Mouse (Mus musculus): Measurements from ENCODE around the gene Armh3.

Gene Armh3

GRCm38 (mm10) chr19:45997785-45998693, at the start of gene Armh3:
Gene Armh3 (minus strand): TSS chr19:45998488.
- DNase-seq (ENCODE audit: low read depth, low spot score) = peak; percentile 93

GRCm38 (mm10) chr19:46047426-46047825, 49.1 kb upstream of the Armh3 start:
- DNase-seq (ENCODE audit: low read depth, low spot score) = no peak

DNA sequence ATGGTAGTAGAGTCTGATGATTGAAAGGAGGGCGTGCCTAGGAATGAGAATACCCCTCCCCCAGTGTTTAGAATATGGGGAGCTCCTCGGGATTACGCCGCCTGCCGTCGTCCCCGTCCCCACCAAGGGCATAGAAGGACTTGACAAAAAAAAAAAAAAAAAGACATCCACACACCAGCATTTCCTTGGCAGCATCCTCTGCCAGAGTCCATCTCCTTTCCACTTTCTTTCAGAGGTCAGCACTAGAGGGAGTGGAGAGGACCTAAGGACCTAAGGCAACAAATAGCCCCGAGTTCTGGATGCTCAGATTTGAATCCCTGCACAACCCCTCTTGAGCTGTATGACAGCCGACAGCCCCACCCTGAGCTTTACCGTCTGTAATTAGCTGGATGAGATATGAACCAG, 48.3 kb upstream of the Armh3 start:
- no peak for DNase-seq (ENCODE audit: low read depth, low spot score)

DNA sequence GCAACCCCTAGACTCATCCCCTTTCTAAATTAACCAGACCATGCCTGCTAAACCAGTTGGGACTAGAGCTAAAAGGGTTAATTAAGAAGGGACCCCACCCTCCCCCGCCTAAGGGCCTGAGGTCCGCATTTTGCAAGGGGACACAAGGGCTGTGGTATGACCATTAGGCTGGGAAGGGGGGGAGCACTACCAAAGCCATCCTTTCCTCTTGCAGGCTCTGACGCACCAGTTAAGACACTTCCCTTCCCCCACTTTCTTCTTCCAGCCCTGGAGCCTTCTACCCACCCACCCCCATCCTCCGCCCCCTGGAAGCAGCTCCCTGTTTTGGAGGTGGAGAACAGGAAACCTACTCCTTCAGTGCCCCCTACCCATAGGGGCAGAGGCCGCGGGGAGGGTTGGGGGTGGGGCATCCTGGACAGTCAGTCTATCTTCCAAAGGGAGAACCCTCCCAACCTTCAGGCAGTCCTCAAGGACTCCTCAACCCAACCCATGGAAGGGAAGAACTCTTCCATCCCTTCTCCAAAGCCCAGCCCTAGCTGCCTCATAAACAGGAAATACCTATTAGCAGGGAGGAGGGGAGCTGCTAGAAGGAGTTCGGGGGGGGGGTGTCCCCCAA, 47.5 kb upstream of the Armh3 start:
- peak; percentile 51 for DNase-seq (ENCODE audit: low read depth, low spot score)

DNA sequence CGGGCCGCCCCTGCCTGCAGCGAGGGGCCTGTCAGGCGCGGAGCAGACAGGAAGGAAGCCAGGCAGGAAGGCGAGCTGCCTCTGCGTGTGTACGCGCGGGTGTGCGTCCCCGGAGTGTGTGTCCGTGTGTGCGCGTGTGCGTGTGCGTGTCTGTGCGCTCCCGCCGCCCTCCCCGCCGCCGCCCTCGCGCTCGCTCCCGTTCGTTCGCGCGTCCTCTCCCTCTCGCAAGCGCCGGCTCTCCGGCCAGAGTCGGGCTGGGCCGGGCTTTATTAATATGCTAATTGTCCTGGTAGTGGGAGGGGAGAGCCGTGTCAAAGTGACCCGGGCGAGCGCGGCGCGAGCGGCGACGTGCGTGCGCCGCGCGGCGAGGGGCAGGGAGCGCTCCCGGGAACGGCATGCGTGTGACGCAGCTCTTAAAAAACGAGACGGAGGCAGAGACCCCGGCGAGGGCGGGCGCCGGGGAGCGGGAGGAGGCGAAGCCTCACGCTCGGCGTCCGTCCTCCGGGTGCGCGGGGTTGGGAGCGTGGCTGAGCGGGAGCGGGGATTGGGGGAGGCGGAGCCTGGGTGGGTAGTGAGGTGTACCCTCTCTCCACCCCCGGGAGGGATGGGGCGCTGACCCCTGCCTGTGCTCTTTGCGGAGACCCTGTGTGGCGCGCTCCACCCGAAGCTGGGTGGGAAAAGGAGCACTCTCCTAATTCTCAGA, 46.9 kb upstream of the Armh3 start, which contains the start of gene Ldb1:
Gene Ldb1, minus strand, starts transcription at position 222 of the 703 bp plus-strand sequence.
- DNase-seq (ENCODE audit: low read depth, low spot score) = peak; percentile 88

DNA sequence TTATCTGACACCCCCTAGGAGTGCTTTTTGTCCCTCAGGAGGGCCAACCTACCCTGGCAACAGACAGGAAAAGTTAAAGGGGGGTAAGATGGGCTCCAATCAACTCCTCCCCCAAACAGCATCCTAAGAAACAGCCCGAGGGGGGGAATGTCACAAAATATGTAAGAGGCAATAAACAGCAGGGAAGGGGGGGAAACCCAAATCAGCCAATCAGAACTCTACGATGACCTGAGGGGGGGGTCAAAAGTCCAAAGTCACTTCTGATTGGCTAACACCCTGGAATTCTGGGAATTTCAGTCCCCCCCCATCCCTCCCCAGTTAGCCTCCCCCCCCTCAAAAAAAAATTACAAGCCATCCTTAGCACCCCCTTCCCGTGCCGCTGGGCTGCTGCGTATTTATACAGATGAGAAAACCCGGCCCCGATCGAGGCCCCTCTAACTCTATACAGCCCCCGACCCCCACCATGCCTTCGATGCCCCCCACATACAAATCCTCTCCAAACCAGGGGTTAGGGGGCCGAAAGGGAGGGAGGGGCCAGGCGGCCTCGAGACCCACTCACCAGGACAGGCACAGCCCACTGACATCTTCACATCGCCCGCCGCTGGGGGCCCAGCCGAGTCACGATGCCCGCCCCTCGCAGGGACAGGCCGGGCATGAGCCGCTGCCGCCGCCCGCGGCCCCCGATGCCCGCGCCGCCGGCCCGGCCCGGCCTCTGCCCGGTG, 46.1 kb upstream of the Armh3 start, which contains the start of gene Pprc1:
Gene Pprc1, plus strand, starts transcription at position 616 of the 722 bp plus-strand sequence.
- peak; percentile 41 for DNase-seq (ENCODE audit: low read depth, low spot score)

DNA sequence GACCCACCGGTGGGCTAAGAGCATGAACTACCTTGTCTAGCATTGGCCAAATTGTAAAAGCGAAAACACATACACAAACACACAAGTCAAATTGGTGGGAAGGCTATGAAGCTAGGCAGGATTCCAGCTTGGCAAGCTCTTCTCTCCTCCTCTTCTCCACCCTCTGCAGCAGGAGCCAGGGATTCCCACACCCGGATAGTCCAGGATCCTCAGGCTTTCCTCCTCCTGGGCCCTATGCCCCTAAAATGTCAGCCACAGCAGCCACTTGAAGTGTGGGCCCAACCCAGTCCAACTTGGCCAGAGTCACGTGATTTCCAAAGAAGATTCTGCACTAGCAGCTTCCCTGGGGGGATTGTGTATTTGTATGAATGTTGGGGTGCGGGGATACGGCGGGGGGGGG, 45.1 kb upstream of the Armh3 start:
- no peak for DNase-seq (ENCODE audit: low read depth, low spot score)

DNA sequence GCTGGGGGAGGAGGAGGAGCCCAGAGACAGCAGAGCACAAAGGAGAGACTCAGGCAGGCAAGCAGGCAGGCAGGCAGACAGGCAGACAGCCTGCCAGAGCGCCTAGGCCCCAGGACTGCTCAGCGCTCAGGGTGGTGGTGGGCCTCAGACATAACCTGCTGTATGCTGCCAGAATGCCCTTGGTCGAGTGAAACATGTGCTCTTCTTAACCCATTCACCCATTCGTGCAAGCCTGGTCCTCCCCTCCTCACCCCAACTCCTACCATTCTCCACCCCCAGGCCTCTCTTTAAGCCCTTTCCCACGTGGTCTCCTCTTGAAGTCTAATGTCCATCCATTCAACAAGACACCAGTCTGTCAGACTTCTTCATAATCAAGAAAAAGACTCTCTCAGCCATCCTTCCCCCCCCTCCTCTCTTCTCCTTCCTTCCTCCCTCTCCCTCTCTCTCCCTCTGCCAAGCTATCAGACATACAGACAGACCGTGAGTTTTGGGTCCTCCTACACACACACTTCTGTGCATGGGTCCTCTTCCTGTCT, 44.3 kb upstream of the Armh3 start:
- peak; percentile 74 for DNase-seq (ENCODE audit: low read depth, low spot score)

GRCm38 (mm10) chr19:46041933-46042475, 43.7 kb upstream of the Armh3 start:
- peak; percentile 59 for DNase-seq (ENCODE audit: low read depth, low spot score)

DNA sequence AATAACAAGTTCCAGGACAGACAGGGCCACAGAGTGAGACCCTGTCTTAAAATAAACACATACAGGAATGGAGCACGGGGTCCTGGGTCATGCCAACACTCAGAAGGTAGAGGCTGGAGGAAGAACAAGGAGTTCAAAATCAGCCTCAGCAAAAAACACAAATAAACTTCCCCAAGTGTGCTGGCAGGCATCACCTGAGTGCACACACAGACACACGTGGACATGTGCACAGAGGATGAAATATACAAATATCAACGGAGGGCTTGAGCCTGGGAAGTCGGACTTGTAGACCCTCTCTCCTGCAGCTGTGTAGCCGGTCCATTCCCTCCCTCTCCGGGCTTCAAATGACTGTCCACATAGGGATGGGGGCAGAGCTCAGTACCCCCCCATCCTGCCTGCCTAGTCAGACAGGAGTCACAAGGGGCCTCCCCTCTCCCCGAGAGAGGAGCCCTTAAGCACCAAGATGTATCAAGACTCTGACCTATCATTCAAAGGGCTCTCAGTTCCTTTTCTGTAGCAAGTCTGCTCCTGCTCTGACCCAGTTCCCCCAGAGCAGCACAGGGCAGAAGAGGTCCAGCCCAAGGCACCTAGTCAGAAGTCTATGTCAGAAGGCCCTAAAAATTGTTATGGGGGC, 43.1 kb upstream of the Armh3 start:
- peak; percentile 29 for DNase-seq (ENCODE audit: low read depth, low spot score)

DNA sequence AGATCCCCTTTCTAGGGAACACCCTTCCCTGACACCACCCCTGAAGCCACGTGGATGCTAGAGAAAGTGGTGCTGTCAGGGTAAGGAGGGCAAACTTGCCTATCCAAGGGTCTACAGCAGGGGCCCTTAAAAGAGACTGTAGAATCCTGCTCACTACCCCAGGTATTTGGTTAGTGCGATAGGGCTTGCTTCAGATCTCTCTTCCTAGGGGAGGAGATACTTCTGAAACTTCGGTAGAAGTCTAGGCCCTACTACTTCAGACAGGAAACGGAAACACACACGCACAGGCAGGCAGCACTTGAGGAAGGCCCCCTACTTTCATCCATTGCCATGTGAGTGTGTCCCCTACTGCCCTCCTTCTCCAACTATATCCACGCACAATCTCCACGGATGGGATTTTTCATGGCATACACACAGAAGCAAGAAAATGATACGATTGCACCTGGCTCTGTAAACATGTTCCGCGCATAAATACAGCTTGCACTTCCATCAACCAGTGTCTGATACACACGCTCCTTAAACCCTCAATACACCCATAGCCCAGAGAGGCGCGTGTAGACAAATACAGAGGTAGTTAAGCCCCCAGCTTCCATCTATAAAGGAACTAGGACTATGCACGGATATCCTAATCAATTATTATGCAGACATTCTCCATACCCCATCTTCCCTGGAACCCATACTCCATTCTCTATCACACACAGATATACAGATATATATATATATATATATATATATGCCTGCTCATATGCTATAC, 42.0 kb upstream of the Armh3 start:
- peak; percentile 81 for DNase-seq (ENCODE audit: low read depth, low spot score)

DNA sequence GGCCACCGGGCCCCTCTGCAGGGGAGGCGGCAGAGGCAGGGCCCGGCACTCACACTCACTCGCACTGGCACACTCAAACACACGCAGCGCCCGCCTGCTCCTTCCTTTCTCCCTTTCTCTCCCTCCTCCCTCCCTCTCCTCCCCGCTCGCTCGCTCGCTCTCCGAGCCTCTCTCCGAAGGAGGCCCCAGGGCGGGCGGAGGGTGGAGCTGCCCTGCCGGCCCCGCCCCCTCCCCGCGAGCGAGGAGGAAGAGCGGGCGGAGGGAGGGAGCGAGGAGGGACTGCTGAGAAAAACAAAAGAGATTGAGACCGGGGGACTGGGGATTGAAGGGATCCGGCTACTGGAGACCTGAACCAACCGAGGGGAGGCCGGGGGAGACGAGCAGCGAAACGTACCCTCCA, 41.2 kb upstream of the Armh3 start:
- DNase-seq (ENCODE audit: low read depth, low spot score) = peak; percentile 94

DNA sequence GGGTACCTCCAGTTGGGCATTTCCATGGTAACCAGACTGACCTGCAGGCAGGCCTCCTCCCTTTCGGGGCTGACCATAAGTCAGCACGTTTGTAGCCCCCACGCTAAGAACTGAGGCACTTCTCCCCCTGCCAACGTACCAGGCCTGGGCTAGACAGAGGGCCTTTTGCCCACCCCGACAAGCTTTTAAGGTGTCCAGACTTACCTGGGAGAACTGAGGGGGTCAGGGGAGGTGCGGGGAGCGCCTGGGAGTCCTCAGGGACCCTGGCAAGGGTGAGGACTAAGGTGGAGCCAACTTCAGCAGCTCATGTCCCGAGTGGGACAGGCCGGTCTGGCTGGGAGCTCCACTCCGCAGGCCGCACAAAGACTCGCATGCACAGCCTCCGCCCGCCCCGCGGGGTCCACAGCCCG, 40.6 kb upstream of the Armh3 start:
- DNase-seq (ENCODE audit: low read depth, low spot score) = peak; percentile 29

DNA sequence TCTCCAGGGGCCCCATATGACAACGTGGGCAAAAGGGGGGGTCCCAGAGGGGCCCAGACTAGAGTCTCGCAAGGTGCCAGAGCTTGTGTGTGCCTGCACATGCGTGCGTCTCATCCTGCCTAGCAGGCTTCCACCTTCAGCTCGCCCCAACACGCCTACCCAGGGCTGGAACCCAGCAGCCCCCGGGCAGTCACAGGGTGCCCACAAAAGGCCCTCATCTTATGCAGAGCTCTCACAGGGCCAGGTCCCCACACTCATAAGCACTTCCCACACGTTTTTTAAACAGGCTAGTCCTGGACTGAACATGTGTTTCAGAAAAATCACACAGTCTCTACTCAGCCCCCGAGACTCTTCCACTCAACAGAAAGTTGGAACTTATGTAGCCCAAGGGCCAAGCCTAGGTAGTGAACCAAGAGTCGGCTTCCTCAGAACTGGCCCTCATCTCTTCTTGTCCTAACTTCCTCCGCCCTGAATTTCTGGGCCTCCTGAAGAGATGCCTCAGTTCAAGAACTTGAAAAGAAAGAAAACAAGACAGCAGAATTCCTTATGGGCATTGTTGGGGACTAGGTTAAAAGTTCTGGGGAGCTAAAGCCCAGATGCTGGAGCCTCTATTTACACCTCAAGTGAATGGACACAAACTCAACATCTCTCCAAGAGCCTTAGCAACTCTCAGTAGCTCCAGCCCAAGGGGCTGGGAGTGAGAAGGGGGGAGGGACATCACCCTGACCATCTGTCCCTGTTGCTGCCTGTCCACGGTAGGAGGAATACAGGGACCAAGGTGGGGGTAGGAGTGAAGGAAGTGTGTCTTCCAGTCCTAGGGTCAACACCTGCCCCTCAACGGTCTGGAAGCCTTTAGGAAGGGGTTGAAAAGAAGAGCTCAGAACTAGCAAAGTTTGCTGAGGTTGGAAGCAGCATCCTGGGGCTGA, 39.9 kb upstream of the Armh3 start:
- DNase-seq (ENCODE audit: low read depth, low spot score) = peak; percentile 44

GRCm38 (mm10) chr19:46037243-46037924, 39.1 kb upstream of the Armh3 start:
- DNase-seq (ENCODE audit: low read depth, low spot score) = peak; percentile 79

- DNase-seq (ENCODE audit: low read depth, low spot score) = peak; percentile 47
These were observed 38.4 kb upstream of the Armh3 start for GRCm38 (mm10) chr19:46036477-46037242.

- DNase-seq (ENCODE audit: low read depth, low spot score) = no peak
These were observed 37.7 kb upstream of the Armh3 start for GRCm38 (mm10) chr19:46035971-46036370.
